Mouse (Mus musculus): ENCODE measurements at regions not wholly inside any gene's neighbourhood (a gene's known extent, or its start where the extent isn't known, plus 50 kb on each side); places are given as distances from the start of the nearest gene placed in this dataset.
"Not testable (repeated sequence)": the region's sequence is repeated elsewhere in the genome, so short reads cannot be mapped to it uniquely, and the experiment has no call there.

DNA sequence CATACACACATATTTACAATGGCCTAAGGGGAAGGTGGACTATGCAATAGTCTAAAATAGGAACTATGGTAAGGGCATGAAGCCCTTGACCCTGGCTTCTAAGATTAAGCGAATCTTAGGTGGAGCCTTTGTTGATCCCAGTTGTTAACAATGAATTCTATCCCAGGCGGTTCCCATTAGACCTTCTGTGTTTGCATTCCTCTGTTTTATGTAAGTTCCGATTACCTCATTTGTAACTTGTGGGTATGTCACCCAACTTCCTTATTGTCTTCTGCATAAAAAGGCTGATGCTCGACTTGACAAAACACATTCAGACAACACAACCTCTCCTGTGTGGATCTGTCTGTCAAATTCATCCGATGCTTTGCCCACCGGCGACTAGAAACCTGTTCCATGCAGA lies 335.6 kb downstream of the Gm11232 start:
- peak; percentile 34 for DNase-seq (ENCODE audit: low read depth, low spot score)

DNA sequence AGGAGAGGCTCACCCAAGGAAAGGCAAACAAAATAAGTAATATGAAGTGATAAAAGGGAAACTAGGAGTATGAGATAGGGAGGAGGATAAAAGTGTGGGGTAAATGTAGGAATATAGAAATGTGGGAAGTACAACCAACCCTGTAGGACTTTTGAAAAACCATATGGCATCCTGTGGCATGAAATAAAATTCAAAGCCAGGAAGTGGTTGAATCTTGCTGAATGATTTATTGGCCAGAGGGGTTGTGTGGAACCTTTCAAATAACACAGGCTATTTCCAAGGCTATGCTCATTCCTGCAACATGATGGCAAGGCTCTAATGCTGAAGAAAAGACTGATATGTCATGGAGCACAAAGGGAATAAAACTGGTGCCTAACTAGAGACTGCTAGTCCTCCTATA lies 347.9 kb downstream of the Gm11232 start:
- DNase-seq (ENCODE audit: low read depth, low spot score), result no peak

DNA sequence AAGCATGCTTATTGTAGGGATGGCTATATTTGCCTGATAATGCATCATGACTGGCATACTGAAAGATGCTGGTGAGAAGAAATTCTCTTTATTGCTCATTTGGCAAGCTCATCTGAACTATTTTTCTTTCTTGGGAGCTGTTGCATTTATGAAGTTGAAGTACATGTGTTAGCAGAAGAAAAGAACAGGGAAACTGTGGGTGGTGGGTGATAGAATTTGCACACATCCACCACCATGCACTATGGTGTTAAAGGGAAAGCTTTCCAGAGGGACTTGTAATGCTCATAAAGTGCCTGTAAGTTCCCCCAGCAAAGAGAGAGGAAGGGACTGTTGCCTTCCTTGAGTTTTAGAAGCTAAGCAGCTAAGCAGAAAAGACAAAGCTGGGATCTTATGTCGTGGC lies 367.3 kb downstream of the Gm11232 start:
- DNase-seq (ENCODE audit: low read depth, low spot score), result no peak

DNA sequence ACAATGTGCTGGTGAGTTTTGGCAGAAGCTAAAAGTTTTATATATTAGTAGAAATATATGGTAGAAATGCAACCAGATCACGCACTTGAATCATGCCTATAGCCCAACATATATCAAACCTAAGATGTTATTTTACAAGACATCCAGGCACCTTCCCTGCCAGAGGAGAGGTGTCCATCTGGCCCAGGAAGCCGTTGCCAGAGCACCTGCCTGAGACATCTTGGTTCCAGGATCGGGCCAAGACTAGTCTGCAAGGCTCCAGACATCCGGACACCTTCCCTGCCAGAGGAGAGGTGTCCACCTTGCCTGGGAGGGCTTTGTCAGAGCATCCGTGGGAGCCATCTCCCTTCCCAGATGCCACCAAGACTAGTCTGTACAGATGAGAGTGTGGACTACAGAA lies 388.5 kb downstream of the Gm11232 start:
- no peak for DNase-seq (ENCODE audit: low read depth, low spot score)

DNA sequence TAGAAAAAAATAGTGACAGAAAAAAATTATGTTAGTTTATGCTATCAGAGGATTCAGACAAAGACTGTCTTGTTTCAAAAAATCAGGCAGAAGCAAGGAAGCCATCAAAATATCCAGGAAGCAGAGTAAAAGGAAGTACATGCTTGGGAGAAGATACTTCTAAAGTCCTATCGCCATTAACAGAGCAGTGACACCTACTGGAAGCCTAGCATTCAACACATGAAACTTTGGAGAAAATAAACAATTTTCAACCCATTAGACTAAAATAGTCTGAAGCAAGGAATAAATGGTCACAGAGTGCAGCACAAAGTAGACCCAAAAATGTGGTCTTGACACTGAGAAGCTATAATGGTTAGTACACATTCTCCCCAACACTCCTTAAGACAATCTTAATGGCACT lies 394.0 kb downstream of the Gm11232 start:
- no peak for DNase-seq (ENCODE audit: low read depth, low spot score)

DNA sequence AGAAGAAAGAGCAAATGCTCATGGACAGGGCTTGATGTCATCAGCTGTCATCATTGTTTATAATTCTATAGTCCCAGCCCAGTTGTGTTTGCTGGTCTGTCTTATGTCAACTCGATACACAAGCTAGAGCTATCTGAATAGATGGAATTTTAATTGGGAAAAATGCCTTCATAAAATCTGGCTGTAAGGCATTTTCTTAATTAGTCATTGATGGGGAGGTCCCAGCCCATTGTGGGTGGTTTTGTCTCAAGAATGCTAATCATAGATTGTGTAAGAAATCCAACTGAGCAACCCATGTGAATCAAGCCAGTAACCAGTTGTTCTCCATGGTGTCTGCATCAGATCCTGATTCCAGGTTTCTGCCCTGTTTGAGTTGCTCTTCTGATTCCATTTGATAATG lies 400.1 kb downstream of the Gm11232 start:
- DNase-seq (ENCODE audit: low read depth, low spot score), result no peak

DNA sequence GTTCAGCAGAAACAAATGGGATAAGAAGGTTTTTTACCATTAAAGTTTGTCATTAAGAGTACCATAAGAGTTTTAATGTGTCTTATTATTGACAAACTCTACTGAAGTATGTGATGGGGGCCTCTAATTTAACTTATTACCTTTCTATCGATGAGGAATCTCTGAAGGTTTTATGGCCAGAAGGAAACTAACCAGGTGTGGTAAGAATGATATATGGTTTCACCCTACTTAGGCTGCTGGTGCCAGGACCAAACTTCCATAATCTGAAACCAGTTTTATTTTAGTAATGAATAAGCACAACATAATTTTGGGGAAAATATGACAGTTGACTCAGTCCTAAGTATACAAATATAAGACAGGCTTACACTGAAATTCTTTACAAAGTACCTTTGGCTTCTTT lies 401.1 kb downstream of the Gm11232 start:
- DNase-seq (ENCODE audit: low read depth, low spot score), result no peak

DNA sequence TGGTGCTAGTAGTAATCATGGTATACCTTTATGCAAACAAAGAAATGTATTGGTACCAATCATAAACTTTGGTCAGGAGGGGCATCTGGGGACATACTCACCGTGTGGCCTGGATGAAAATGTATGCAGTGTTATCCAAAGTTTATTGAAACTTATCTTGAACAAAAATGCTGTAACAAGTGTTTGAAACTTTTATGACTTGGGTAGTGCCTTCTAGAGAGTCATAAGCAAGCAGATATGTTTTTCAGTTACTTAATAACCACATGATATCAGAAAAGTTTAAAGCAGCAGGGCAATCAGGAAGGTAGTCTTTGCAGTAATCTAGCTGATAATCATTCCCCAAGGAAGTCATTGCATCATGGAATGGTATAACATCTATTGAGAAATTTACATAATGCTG lies 401.5 kb downstream of the Gm11232 start:
- no peak for DNase-seq (ENCODE audit: low read depth, low spot score)

DNA sequence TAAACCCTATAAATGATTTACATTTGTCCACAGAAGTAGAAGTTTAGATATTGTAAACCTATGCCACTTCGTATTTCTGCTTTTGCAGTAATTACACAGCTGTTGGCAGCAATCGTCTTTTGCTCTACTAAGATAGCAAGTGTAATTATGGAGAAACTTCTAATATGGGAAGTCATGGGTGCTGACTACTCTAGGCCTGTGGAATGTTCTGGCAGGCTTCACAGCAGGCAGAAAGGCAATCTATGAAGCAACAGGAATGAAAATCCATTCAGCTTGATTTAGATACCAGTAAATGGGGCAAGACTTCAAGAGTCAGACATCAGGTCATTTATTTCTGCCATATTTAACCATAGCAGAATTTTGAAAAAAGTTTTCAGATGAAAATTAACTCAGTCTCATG lies 405.9 kb downstream of the Gm11232 start:
- no peak for DNase-seq (ENCODE audit: low read depth, low spot score)

DNA sequence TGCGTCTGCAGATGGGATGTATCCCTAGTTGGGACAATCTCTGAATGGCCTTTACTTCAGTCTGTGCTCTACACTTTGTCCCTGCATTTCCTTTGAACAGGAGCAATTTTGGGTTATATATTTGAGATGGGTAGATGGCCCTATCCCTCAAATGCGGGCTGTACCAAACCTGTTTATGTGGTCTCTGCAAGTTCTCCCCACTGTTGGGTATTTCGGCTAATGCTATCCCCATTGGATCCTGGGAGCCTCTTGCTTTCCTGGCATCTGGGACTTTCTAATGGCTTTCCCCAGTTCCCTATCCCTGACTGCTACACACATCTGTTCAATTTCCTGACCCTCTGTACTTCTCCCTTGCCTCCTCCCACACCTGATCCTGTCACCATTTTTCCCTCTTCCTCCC lies 414.7 kb downstream of the Gm11232 start:
- no peak for DNase-seq (ENCODE audit: low read depth, low spot score)

DNA sequence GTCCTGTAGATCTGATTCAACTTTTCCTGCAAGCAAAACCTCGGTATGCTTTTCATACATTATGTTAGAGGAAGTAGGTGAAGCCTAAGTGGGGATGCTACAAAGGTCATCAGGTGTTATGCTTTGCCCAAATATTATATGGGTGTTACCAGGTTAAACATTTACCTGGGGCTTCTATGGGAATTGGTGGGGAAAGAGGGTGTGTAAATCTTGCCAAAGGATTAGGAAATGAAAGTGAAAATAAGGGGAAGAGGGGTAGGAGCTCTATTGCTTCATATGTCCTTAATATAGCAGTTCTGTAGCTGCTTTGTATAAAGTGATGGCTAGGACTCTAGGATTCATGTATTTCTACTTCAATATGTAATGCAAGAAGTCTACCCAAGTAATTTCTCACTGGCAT lies 419.2 kb downstream of the Gm11232 start:
- no peak for DNase-seq (ENCODE audit: low read depth, low spot score)

DNA sequence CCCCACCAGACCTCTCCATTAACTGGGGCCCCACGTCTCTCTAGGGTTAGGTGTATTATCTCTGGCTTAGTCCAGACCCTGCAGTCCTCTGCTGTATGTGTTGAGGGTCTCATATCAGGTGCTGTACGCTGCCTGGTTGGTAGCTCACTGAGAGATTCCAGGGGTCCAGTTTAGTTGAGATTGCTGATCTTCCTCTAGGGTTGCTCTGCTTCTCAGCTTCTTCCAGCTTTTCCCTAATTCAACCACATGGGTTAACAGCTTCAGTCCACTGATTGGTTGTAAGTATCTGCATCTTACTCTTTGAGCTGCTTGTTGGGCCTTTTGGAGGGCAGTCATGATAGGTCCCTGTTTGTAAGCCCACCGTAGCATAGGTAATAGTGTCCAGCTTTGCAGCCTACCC lies 425.1 kb downstream of the Gm11232 start:
- DNase-seq (ENCODE audit: low read depth, low spot score), result no peak

DNA sequence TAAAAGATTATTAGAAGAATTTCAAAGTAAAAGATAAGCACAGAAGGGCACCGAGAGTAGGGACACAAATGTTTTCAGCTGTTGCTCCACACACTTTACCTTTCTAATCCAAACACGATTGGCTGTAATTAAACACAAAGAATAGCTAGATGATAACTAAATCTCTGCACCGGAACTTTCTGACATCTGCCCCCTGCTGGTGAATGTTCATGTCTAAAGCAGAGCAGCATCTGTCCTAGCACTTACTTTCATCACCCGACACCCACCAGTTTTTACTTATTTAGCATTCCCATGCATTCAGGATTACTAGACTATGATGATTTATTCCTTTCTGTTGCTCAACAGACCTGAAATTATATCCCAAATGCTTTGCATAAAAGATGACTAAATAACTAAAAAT lies 425.7 kb downstream of the Gm11232 start:
- DNase-seq (ENCODE audit: low read depth, low spot score), result peak; percentile 42

DNA sequence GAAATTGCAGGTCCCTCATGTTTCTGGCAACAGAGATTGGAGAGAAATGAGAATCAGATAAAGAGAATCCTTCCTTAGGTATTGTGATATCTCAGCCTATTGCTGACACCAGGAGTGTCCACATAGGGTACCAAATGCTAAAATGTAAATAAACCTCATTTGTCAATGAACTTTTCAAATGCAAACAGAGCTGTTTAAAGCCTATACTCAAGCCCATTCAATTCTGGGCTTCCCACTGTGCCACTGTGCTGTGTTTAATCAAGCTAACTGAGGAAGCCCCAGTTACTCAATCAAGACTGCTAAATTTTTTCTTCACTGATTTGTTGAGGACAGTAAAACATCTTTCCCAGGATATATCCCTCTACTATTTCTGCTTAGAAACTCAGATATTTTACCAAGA lies 441.2 kb downstream of the Gm11232 start:
- peak; percentile 91 for DNase-seq (ENCODE audit: low read depth, low spot score)

DNA sequence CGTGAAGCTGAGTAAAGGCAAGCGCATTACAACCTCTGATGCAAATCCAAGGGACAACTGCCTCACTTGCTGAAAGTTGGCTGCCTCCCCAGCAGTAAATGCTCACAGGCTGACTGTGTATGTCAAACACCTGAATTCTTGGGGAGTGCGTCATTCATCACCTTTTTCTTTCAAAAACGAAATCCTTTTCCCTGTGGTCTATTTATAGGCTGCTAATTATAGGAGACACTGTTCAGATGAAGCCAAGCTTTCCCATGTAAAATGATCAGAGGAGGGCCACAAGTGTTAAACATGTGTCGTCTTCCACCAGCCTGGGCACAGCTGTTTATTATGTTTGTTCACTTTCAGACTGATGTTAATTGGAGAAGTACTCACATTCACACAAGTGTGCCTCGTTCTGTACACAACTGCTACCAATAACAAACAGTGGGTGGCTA lies 450.6 kb downstream of the Gm11232 start:
- no peak for DNase-seq (ENCODE audit: low read depth, low spot score)

DNA sequence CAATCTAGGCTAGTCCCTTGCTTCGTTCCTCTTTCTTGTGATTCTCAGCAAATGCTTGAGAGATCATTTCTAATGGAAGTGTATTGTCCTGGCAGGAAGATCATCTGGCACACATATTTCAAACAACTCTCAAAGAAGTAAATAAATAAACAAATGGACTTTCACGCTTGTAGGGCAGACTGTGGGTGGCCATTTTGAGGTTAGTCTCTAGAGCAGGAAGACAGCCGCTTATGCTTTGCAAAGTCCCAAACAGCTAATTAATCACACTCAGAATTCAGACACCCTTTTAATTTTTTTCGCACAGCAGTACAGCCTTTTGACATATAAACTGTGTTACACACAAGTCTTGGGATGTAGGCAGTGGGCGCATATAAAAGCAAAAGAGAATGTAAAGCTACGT lies 451.1 kb downstream of the Gm11232 start:
- DNase-seq (ENCODE audit: low read depth, low spot score), result no peak

DNA sequence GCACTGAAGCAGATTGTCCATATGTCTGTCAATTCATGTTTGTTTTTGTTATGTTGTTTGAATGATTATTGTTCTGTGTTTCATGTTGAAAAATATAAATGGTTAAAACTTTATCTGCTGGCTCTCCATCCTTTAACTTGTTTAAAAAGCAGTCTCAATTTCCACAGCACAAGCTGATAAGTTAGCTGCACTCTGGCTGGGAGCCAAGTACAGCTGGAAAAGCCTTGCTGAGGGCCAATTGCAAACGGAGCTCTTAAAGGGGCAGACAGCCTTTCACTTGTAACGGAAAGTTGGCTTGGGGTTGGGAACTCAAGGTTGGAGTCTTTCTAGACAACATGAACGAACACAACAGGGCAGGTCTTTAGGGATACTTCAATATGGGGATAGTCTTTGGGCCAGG lies 462.0 kb downstream of the Gm11232 start:
- DNase-seq (ENCODE audit: low read depth, low spot score), result not testable (repeated sequence)

DNA sequence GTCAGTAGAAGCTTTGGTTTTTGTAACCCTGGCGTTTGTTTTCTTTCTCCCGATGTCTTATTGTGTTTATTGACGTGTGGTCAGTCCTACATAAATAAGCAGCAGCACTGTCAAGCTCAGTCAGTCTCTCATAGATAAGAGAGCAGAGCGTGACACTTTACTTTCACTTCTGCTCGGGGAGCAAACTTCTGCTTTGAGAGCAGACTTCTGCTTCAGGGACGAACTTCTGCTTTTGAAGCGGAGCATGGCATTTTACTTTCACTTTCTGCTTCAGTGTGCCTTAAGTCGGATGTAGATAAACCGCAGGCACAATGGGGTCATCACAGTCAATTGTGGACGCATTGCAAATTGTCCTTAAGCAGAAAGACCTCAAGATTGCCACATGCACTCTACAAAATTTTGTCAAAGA lies 466.0 kb downstream of the Gm11232 start:
- no peak for DNase-seq (ENCODE audit: low read depth, low spot score)

DNA sequence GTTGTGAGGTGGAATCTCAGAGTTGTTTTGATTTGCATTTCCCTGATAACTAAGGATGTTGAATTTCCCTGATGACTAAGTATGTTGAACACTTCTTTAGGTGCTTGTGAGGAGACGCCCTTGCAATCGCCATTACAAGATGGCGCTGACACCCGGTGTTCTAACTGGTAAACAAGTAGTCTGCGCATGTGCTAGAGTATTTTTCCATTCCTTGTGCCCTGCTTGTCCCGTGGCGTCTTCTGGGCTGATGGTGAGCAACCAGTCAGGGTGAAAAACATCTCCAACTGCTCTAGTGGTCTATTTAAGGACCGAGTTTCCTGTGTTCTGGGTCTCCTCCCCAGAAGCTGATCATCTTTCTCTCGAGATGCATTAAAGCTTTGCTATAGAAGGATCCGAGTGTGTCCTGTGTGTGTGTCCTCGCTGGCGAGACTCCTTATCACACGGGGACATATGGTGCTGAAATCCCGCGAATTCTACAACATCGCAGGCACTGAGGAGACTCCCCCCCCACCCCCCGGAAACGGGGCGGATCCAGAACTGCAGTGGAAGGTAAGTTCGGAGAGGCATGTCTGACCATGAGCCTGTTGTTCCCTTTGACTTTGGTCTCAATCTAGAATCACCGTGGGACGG lies 466.5 kb downstream of the Gm11232 start:
- DNase-seq (ENCODE audit: low read depth, low spot score), result not testable (repeated sequence)

DNA sequence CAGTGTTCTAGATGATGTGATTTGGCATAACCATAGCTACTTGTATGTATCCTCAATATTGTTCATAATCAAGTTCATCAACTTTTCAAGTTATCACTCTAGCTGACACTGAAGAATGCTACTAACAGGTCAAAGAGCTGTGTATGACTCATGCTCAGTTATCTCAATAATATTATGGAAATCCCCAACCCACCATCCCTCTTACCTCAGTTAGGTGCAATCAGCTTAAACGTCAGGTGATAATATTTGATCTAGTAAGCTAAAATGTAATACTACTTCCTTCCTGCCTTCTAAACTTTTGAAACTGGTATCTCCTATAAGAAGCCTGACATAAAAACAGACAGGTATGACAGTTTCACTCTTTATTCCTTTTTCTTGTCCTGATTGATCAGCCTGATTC lies 474.6 kb downstream of the Gm11232 start:
- DNase-seq (ENCODE audit: low read depth, low spot score), result no peak

DNA sequence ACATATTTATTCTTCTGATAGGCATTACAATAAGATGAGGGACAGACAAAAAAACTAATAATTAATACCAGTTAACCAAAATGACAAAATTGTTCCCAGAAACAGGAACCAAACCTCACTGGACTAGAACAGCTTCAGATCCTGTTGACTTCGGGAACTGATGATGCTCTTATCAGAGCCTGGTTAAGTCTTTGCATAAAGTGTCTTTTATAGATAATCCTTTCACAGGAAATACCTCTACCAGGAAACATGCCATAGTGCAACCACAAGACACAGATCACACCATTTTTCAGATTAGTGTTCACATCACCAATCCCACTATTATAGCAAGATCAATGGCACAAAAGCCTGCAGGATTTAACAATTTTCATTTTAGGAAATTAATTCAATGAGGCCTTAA lies 478.1 kb downstream of the Gm11232 start:
- DNase-seq (ENCODE audit: low read depth, low spot score), result no peak

DNA sequence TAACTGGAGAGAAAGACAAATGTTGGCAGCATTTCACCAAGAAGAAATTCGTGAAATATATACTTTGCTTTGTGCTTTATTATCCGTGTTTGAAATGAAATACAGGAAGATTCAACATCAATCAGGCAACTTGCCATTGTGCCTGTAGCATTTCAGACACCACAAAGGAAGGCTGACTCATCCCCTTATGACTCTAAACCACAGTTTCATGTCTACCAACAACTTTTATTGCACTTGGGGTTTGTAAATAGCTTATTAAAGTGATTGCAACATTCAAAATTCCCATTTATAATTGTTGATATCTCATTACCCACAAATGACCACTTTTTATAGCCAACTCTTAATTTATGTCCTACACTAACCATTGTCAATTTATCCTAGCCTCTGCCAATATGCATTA lies 497.9 kb downstream of the Gm11232 start:
- no peak for DNase-seq (ENCODE audit: low read depth, low spot score)

DNA sequence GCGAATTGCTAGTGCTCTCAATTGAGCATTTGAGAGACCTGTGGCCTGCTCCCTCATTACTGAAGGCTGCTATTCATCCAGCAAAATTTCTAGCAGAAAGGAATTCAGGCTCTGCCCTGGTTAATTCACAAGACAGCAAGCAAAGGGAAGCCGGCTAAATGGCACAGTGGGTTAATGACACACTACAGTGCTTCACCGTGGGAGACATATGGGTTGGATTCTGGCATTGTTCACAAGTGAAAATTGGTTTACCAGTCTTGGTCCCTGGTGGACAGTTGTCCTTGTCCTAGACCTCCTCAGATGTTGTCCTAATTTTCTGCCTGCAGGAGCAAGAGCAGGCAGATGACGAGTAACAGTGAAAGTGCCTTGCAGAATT lies 527.3 kb downstream of the Gm11232 start:
- DNase-seq (ENCODE audit: low read depth, low spot score), result no peak

DNA sequence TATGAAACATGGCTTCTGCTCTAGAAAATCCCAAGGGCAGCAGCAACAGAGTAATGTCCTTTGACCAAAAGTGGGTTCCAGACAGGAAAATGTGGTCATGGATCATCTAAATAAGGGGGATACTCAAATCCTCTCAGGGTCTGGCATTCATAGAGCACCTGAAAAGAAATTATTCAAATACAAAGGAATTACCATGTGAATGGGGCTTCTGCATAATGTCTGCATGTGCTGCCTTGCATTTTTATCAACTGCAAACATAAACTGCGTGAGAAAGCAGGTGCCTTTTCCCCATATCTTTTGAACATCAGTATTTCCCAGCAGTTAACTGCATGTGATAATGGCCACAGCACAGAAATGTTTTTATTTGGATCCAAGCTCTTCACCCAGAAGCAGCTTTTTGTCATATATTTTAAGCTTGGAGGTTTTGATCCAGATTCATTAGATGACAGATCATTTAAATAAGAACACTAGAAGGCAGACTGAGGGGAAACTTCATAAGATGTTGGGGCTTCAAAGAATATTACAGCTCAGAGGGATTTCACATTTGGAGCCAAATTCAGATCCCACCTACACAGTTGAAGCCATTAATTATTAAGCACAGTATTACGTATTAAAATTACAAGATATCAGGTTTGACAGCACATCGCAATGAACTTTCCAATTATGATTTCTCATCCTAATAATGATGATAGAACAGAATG lies 527.8 kb downstream of the Gm11232 start:
- DNase-seq (ENCODE audit: low read depth, low spot score), result no peak
